Mouse (Mus musculus) ovary, adult 18-20 months (tissue): ENCODE measurements around the gene Lrrc8c.

Source experiments
- DNase-seq: peaks from one replicate; pipeline ENCODE4 v3.0.0; 2022; ENCODE audit warnings: low spot score, mixed read lengths

Gene Lrrc8c

GRCm38 (mm10) chr5:105557346-105557745 lies 38.2 kb downstream of the Lrrc8c start:
- no peak for DNase-seq

GRCm38 (mm10) chr5:105557777-105558240 lies 38.6 kb downstream of the Lrrc8c start:
- DNase-seq = no peak

- no peak for DNase-seq
Measured at GRCm38 (mm10) chr5:105558517-105558916, 39.3 kb downstream of the Lrrc8c start.

GRCm38 (mm10) chr5:105561926-105562325 lies 42.7 kb downstream of the Lrrc8c start:
- no peak for DNase-seq

GRCm38 (mm10) chr5:105564761-105565160 lies 45.6 kb downstream of the Lrrc8c start:
- no peak for DNase-seq

GRCm38 (mm10) chr5:105565824-105566223 lies 46.6 kb downstream of the Lrrc8c start:
- DNase-seq = no peak

GRCm38 (mm10) chr5:105566852-105567412 lies 47.7 kb downstream of the Lrrc8c start:
- DNase-seq = no peak

- DNase-seq = no peak
Measured at GRCm38 (mm10) chr5:105568043-105568747, 49.0 kb downstream of the Lrrc8c start.

GRCm38 (mm10) chr5:105569168-105569567 lies 50.0 kb downstream of the Lrrc8c start:
- no peak for DNase-seq

GRCm38 (mm10) chr5:105572160-105572692 lies 53.0 kb downstream of the Lrrc8c start:
- DNase-seq = no peak

GRCm38 (mm10) chr5:105572876-105573275 lies 53.7 kb downstream of the Lrrc8c start:
- DNase-seq = no peak

- DNase-seq = no peak
Measured at GRCm38 (mm10) chr5:105574835-105575234, 55.6 kb downstream of the Lrrc8c start.

- no peak for DNase-seq
Measured at GRCm38 (mm10) chr5:105575839-105576238, 56.7 kb downstream of the Lrrc8c start.

GRCm38 (mm10) chr5:105580909-105581308 lies 61.7 kb downstream of the Lrrc8c start:
- no peak for DNase-seq

- DNase-seq = no peak
Measured at GRCm38 (mm10) chr5:105585929-105586328, 66.7 kb downstream of the Lrrc8c start.

- no peak for DNase-seq
Measured at GRCm38 (mm10) chr5:105586655-105587054, 67.5 kb downstream of the Lrrc8c start.

- no peak for DNase-seq
Measured at GRCm38 (mm10) chr5:105587471-105587870, 68.3 kb downstream of the Lrrc8c start.

- DNase-seq = no peak
Measured at GRCm38 (mm10) chr5:105588683-105589082, 69.5 kb downstream of the Lrrc8c start.

GRCm38 (mm10) chr5:105589119-105589518 lies 69.9 kb downstream of the Lrrc8c start:
- DNase-seq = no peak

GRCm38 (mm10) chr5:105592396-105592795 lies 73.2 kb downstream of the Lrrc8c start:
- DNase-seq = no peak

GRCm38 (mm10) chr5:105593630-105594029 lies 74.4 kb downstream of the Lrrc8c start:
- no peak for DNase-seq

- no peak for DNase-seq
Measured at GRCm38 (mm10) chr5:105598866-105599265, 79.7 kb downstream of the Lrrc8c start.

- no peak for DNase-seq
Measured at GRCm38 (mm10) chr5:105599315-105599714, 80.1 kb downstream of the Lrrc8c start.
